Mouse (Mus musculus): ENCODE measurements around the gene Pdcd1lg2.

The Pdcd1lg2 gene

GRCm38 (mm10) chr19:29498842-29499456 lies 88.2 kb downstream of the Pdcd1lg2 start:
- no peak for DNase-seq (ENCODE audit: low spot score)

GRCm38 (mm10) chr19:29500333-29500732 lies 89.6 kb downstream of the Pdcd1lg2 start:
- no peak for DNase-seq (ENCODE audit: low spot score)

- peak; percentile 58 for DNase-seq (ENCODE audit: low spot score)
These were observed 90.4 kb downstream of the Pdcd1lg2 start for GRCm38 (mm10) chr19:29501106-29501505.

- peak; percentile 89 for DNase-seq (ENCODE audit: low spot score)
These were observed 90.8 kb downstream of the Pdcd1lg2 start for GRCm38 (mm10) chr19:29501507-29501906.

GRCm38 (mm10) chr19:29504131-29504530 lies 93.4 kb downstream of the Pdcd1lg2 start:
- no peak for DNase-seq (ENCODE audit: low spot score)

- DNase-seq (ENCODE audit: low spot score), result peak; percentile 51
These were observed 94.9 kb downstream of the Pdcd1lg2 start for GRCm38 (mm10) chr19:29505617-29506016.

- DNase-seq (ENCODE audit: low spot score), result no peak
These were observed 97.5 kb downstream of the Pdcd1lg2 start for GRCm38 (mm10) chr19:29508208-29508607.

DNA sequence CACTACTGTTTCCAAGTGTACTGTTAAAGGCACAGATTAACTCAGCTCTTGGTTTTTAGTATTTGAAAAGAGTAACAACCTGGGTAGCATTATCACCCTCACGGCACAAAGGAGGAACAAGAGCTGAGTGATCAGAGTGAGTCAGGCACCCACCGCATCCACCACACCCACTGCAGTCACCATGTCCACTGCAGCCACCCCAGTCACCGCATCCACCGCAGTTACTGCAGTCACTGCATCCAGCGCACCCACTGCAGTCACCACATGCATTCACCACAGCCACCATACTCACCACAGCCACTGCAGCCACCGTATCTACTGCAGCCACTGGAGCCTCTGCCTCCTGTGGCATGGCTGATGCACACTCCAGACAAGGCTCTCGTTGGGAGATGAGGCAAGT lies 99.1 kb downstream of the Pdcd1lg2 start:
- DNase-seq (ENCODE audit: low spot score), result no peak

- DNase-seq (ENCODE audit: low spot score), result no peak
These were observed 101.1 kb downstream of the Pdcd1lg2 start for GRCm38 (mm10) chr19:29511826-29512225.

DNA sequence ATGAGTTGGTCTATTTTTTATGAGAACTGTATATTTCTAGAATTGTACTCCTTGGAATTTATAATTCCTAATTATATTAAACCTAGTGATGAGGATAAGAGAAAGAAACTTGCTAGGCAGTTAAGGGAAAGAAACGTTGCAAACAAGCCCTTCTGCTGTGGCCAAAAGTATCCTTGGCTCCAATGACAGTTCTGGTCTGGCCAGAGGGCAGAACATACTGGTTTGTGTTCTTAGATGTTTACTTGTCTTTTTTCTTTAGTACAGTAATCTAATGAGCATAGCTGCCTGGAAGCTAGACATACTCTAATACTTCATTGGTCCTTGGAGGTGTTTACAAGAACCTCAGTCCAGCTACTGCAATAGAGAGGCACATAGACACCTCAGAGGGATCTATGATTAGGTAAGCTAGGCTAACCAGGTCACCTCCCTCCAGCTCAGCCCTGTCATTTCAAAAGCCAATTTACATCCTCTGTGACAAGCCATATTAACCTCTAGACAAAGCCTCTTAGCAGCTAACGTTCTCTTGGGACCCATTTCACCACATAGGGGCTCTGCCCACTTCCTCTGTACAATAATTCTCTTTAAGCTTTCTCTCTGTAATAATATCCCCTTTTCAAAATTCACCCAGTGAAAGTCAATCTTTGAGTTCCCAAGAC lies 102.5 kb downstream of the Pdcd1lg2 start:
- no peak for DNase-seq (ENCODE audit: low spot score)

DNA sequence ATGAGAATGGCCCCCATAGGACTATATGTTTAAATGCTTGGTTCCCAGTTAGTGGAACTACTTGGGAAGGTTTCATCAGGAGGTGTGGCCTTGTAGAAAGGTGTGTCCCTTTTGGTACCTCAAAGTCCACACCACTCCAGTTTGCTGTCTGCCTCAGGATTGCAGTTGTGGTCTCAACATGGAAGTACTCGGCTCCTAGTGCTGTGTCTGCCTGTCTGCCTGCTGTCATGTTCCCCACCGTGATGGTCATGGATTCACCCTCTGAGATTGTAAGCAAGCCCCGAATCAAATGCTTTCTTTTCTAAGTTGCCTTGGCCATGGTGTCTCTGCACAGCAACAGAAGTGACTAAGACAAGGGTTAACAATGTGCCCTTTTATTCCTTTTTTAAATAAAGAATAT lies 103.4 kb downstream of the Pdcd1lg2 start:
- DNase-seq (ENCODE audit: low spot score), result no peak

DNA sequence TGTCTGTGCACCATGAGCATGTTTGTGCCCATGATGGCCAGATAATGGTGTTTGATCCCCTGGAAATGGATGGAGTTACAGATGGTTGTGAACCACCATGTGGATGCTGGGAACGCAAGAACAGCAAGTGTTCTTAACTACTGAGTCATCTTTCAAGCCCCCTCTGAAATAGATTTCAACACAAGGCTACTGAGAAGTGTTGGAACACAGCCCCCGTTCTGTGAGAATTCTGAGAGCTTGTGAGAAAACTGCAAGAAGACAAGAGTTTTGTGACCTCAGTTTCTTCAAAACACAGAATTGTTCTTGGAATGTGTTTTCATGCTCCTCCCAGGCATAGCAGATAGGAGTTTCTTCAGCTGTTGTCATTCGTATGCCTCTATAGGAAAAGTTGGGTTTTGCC lies 104.7 kb downstream of the Pdcd1lg2 start:
- no peak for DNase-seq (ENCODE audit: low spot score)

- no peak for DNase-seq (ENCODE audit: low spot score)
These were observed 105.3 kb downstream of the Pdcd1lg2 start for GRCm38 (mm10) chr19:29515991-29516390.

- DNase-seq (ENCODE audit: low spot score), result no peak
These were observed 107.7 kb downstream of the Pdcd1lg2 start for GRCm38 (mm10) chr19:29518409-29518808.

- no peak for DNase-seq (ENCODE audit: low spot score)
These were observed 108.2 kb downstream of the Pdcd1lg2 start for GRCm38 (mm10) chr19:29518922-29519321.
